Mouse (Mus musculus): ENCODE results near the gene 3110040M04Rik.

Gene 3110040M04Rik

DNA sequence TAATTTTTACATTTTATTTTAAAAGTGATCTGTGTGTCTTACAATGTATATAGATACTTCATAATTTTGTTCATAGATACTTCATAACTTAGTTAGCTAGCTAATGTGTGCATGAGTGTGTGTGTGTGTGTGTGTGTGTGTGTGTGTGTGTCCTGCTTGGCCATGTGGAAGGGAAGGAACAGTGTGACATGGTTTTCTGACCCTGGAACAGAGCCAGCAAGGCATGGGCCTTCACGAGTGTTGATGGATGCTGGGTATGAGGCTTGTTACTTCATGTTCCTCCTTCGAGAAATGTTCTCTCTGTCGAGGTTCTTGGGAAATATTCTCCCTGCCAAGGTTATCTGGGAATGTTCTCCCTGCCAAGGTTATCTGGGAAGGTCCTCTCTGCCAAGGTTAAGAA is 29.8 kb downstream of the 3110040M04Rik start:
- DNase-seq (ENCODE audit: low read depth, low spot score), result no peak

DNA sequence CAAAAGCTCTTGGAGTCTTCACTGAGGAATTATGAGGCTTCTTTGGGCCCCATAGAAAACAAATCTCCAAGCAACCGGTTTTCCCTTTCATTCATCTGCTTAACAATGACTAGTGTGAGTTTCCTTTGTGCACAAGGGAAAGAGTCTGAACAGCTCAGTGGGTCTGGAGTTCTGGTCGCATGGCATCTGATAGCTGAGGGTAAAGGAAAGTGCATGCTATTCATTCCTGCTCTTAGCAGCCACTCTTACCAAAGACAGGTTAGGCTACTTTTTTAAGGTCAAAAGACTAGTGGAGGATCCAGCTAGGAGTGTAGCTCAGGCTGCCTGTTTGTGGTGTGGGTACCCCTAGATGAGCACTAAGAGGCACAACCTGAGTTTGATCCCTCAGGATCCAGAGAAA is 31.7 kb downstream of the 3110040M04Rik start:
- DNase-seq (ENCODE audit: low read depth, low spot score), result no peak

DNA sequence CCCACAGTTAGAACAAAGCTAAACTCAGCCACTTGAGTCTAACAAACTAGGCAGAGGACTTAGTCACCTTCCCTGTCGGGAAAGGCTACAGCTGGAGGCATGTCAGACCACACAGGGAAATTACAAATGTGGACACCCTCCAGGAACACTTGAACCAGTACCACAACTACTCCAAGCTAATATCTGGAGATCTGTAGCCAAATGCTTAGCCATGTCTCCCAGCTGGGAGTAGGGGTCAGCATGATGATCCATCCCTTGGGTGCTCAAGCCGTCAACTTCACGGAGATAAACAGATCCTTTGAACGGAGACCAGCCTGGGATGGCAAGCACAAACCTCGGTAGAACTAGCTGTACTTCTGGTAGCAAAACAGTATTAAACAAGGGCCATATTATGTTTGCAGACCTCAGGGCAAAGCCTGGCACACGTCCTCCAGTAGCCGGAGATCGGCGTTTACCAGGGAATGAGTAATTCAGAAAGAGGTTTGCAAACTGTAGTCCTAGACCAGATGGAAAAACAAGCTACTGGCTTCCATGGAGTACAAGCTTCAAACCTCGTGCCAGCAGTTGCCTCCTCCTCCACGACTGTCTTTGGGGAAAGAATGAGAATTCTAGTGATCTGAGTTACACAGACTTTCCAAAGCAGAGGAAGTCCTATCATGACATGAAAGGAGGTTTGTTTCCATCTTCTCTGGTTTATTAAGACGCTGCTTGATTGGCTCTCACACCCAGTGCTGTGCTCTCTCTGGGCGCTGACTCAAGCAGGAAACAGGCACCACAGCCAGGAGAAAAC is 32.4 kb downstream of the 3110040M04Rik start:
- no peak for DNase-seq (ENCODE audit: low read depth, low spot score)

DNA sequence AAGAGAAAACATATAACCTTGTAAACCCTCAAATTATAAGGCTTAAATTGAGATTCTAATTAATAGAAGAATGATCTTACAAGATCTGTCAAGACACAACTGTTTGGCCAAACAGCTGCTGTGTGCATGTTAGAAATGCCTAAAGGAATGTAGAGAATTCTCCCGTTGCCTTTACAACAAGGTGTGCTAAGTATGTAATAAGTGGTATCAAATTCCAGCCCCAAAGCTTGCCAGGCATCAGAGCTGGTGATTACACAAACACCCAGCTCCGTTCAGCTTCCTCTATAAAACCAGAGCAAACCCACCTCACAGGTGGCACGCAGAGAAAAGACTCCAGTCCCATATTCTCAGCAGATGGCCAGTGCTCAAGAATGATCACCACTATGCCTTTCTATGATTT is 33.9 kb downstream of the 3110040M04Rik start:
- DNase-seq (ENCODE audit: low read depth, low spot score), result no peak

DNA sequence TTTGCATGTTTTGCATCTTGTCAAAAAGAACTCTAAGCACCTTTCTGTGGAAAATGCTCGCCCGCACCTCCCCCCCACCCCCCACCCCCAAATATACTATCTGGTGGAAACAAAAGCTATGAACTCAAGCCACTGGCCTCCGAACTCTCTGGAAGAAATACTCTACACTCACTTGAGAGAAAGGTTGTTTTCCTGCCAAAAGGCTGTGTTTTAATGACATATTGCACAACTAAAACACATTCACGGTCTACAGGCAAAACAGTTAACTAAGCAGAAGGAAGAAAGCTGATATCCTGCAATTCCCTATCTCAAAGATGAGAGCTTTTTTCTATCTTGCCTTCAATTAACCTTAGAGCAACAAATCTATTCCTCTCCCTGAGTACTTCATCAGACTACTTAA is 39.4 kb downstream of the 3110040M04Rik start:
- DNase-seq (ENCODE audit: low read depth, low spot score), result no peak

DNA sequence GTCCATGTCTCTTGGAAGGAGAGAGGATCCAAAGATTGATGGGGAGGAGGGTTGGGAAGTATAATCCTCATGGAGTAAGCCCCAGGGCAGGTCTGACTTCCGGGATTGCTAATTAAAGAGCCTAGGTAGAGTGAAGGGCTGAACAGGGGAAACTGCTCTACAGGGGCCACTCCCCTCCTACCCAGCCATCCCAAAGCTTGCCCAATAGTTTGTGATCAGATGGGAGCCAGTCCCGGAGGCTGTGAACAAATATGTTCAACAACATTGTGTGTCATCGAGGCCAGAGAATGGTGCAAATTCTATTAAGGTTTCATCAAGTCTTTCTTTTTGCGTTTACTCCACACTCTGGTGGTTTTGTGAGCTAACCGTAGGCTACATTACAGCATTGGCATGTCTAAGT is 40.1 kb downstream of the 3110040M04Rik start:
- no peak for DNase-seq (ENCODE audit: low read depth, low spot score)

DNA sequence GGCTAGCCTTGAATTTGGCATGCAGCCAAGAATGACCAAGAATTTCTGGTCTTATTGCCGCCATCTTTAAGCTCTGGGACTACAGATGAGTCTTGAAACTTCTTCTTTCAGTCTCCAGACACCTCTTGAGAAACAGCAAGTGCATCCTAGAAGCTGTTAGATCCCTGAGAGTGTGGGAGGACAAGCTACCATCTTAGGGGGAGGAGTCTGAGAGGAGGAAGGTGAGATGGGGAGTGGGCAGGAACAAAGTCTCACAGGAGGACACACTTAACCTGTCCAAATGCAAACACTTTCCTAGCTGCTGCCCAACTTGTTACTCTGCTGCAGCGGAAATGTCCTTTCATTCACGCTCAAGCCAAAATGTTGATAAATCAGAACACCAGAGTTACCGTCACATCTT is 40.8 kb downstream of the 3110040M04Rik start:
- DNase-seq (ENCODE audit: low read depth, low spot score), result no peak

DNA sequence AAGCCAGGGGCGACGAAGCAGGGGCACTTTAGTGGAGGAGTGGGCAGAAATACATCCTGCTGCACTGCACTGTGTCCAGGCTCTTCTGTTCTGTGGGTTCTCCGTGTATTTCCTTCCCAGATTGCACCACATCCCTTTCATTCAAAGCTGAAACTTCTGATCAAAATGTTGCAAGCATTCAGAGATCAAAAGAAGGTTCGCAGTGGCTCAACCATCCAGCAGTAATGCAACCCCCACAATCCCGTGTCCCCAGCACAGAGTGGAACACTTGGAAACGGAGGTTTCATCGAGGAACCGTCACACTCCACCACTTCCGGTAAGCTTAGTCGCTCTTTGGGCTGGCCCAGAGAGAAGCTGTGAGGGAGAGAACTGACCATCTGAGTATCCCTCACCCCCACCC is 41.2 kb downstream of the 3110040M04Rik start:
- DNase-seq (ENCODE audit: low read depth, low spot score), result no peak

DNA sequence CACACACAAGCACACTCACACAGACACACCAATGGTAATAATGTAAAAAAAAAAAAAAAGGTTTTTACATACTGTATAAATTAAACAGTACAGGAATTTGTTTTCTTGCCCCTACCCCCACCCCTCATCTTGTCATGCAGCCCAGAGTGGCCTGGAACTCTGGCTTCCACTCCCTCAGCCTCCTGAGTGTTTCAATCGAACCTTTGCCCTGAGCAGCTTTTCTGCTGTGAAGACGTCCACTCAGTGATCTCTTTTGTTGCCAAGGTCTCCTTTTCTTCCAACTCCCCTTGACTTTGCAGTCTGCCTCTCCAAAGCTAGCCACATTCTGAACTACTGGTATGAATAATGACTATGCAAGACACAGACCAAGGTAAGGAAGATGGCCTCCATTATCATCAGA is 41.9 kb downstream of the 3110040M04Rik start:
- DNase-seq (ENCODE audit: low read depth, low spot score), result no peak

DNA sequence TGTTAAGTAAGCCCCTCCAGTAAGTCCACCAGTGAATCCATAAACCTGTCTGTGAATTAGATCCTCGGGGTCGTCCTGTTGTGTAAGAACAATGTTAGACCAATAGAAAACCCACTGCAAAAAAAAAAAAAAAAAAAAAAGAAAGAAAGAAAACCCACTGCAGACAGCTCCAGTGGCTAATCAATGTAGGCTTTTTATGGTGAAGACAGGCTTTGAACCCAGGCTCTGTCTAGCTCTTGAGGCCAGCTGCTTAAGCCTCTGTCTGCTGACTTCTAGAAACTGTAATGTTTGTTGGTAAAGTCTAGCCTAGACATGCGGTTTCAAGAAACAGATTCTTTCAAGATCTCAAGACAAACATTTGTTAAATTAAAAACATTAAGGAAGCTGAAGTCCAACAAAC is 46.2 kb downstream of the 3110040M04Rik start:
- no peak for DNase-seq (ENCODE audit: low read depth, low spot score)

DNA sequence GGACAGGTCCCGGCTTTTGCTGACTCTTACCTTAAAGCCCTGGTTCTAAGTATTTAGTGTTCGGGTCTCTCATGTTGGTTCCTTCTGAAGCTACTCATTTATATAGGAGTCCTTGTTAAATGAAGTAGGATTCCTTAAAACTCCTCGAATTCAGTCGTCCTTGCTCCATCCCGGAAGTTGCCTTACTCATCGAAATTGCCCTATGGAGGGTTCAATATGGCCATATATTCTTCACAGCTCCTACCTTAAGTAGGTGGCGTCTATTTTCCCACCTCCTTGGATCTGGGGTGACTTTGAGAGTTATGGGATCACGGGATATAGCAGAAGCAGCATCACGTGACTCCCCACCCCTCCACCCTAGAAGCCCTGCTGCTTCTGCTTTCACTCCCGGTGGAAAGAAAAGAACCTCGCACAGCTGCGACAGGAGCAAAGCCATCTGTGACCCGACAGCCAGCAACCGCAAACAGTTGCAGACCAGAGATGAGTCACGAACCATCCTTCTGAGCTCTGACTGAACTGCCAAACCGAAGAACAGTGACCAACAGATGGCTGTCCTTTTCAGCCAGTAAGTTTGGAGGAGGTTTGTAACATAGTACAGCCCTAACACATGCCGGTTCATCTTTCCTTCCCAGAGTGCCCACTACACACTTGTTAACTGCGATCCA is 46.7 kb downstream of the 3110040M04Rik start:
- no peak for DNase-seq (ENCODE audit: low read depth, low spot score)

DNA sequence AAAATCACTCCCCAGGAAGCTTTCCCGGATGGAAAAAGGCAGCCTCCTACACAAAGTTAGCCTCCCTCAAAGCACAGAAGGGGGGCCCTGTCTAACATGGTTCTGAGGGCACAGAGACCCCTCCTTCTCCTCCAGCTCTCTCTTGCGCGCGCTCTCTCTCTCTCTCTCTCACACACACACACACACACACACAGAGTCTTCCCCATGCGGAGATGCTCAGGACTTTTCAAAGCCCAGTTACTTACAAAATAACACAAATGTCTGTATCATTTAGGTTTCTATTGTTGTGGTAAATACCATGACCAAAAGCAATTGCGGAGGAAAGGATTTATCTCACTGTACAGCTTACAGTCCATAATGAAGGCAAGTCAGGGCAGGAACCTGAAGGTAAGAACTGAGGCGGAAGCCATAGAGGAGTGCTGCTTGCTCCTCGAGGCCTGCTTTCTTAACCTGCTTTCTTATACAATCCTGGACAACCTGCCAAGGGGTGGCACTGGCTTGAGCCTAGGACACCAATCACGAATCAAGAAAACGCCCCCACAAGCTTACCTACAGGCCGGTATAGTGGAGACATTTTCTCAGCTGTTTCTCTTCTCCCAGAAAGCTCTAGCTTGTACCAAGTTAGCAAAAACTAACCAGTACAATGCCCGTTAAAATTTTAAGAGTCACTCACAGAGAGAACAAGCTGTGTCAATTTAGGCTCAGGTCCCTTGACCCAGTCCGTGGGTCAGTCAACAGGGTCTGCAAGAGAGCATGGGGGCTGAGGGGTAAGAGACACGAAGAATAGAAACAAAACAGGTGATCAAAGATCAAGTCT is 47.5 kb downstream of the 3110040M04Rik start:
- DNase-seq (ENCODE audit: low read depth, low spot score), result no peak
